Mouse (Mus musculus) adrenal gland, postnatal 14 days (tissue): ENCODE results near the gene Il18. TPM values are rescaled to one million over a fixed set of nuclear protein-coding genes. Genes with fewer than 3 reads are reported as not detected.

Experiments used
- DNase-seq: peaks from one replicate; pipeline ENCODE4 v3.0.0; 2021; ENCODE audit warnings: mixed read lengths
- total RNA-seq: library from RNA; stranded (reverse); gene quantifications from 2 replicates; pipeline ENCODE4 v1.2.3, GENCODE M21; 2021

Gene Il18
- total RNA-seq, 1 experiment from 2014 or later = 5.7 TPM

GRCm38 (mm10) chr9:50553547-50553946 lies 1.1 kb upstream of the Il18 start:
- DNase-seq = no peak

GRCm38 (mm10) chr9:50555094-50555446 lies 443 bp downstream of the Il18 start, which contains the start of gene Bco2:
Gene Bco2 (minus strand): TSS chr9:50555181.
- peak; percentile 20 for DNase-seq

- DNase-seq = no peak
Measured at GRCm38 (mm10) chr9:50561145-50561917, 6.7 kb downstream of the Il18 start, which contains the start of gene Tex12. Gene Tex12 (minus strand): TSS chr9:50561325.

GRCm38 (mm10) chr9:50561918-50562360 lies 7.3 kb downstream of the Il18 start:
- DNase-seq = no peak

GRCm38 (mm10) chr9:50565173-50565572 lies 10.5 kb downstream of the Il18 start:
- DNase-seq = peak; percentile 10

- DNase-seq = no peak
Measured at GRCm38 (mm10) chr9:50565940-50566339, 11.3 kb downstream of the Il18 start.

- no peak for DNase-seq
Measured at GRCm38 (mm10) chr9:50567372-50567771, 12.7 kb downstream of the Il18 start.

GRCm38 (mm10) chr9:50567881-50568280 lies 13.3 kb downstream of the Il18 start:
- no peak for DNase-seq

- no peak for DNase-seq
Measured at GRCm38 (mm10) chr9:50569599-50570525, 15.2 kb downstream of the Il18 start.

GRCm38 (mm10) chr9:50580370-50580769 lies 25.7 kb downstream of the Il18 start:
- DNase-seq = no peak

- no peak for DNase-seq
Measured at GRCm38 (mm10) chr9:50585145-50585818, 30.7 kb downstream of the Il18 start.

GRCm38 (mm10) chr9:50586955-50587354 lies 32.3 kb downstream of the Il18 start:
- DNase-seq = no peak

- DNase-seq = peak; percentile 50
Measured at GRCm38 (mm10) chr9:50590856-50591518, 36.4 kb downstream of the Il18 start.

- DNase-seq = no peak
Measured at GRCm38 (mm10) chr9:50592955-50593354, 38.3 kb downstream of the Il18 start.

GRCm38 (mm10) chr9:50593544-50593943 lies 38.9 kb downstream of the Il18 start:
- DNase-seq = peak; percentile 63

- DNase-seq = no peak
Measured at GRCm38 (mm10) chr9:50594794-50595417, 40.3 kb downstream of the Il18 start.

- DNase-seq = no peak
Measured at GRCm38 (mm10) chr9:50596973-50597372, 42.3 kb downstream of the Il18 start.

- no peak for DNase-seq
Measured at GRCm38 (mm10) chr9:50601536-50601935, 46.9 kb downstream of the Il18 start.

GRCm38 (mm10) chr9:50602055-50602845 lies 47.6 kb downstream of the Il18 start:
- DNase-seq = no peak

GRCm38 (mm10) chr9:50603189-50603997 lies 48.8 kb downstream of the Il18 start, which contains the start of the genes Sdhd and Timm8b:
Gene Sdhd (minus strand): TSS chr9:50603812.
Gene Timm8b (plus strand): TSS chr9:50603910.
- peak; percentile 96 for DNase-seq
